Mouse (Mus musculus) embryonic fibroblast, embryonic 13.5 days (primary cell): Measurements from ENCODE around the gene Tuba1b. TPM values are rescaled to one million over a fixed set of nuclear protein-coding genes. Genes with fewer than 3 reads are reported as not detected.

Source experiments
- H3K27ac ChIP-seq: 2 replicates; pipeline ENCODE4 v1.5.1; 2012; ENCODE audit warnings: low read length, control low read depth, inconsistent platforms; ENCODE audit not compliant: insufficient read depth
- H3K4me1 ChIP-seq: 2 replicates; pipeline ENCODE4 v1.6.1; 2011; ENCODE audit warnings: low read length; ENCODE audit not compliant: control insufficient read depth, insufficient read depth
- H3K4me3 ChIP-seq: 2 replicates; pipeline ENCODE4 v1.5.1; 2011; ENCODE audit warnings: mild to moderate bottlenecking, control low read depth, low read length; ENCODE audit not compliant: insufficient read depth
- CTCF ChIP-seq: IDR thresholded peaks from 2 replicates; pipeline ENCODE4 v1.5.1; 2011; ENCODE audit warnings: mild to moderate bottlenecking, control low read depth, low read length, moderate library complexity, borderline replicate concordance; ENCODE audit not compliant: insufficient read depth
- POLR2A ChIP-seq: IDR thresholded peaks from 2 replicates; pipeline ENCODE4 v1.6.1; 2011; ENCODE audit warnings: low read depth, mild to moderate bottlenecking, control low read depth, low read length, moderate library complexity
- polyA plus RNA-seq: library from polyadenylated mRNA; stranded (reverse); fragments of >200 nt; gene quantifications from 2 replicates; pipeline ENCODE4 v1.2.4, GENCODE M21; 2011; ENCODE audit warnings: low read depth; ENCODE audit not compliant: missing spikeins, insufficient read length

The Tuba1b gene
- polyA plus RNA-seq, 1 experiment, result 3,138 TPM

GRCm38 (mm10) chr15:98891907-98892606, 42.3 kb downstream of the Tuba1b start:
- Histone ChIP-seq H3K4me1 (no peaks in the 10 kb centered on the region; the same call in 1 of the 2 replicates), H3K27ac (no peak overlapping the region), H3K4me3 (no peak overlapping the region)
- TF ChIP-seq CTCF, result peak; percentile 45; the same call in 1 of the 2 replicates
- TF ChIP-seq POLR2A, result no peak

- TF ChIP-seq POLR2A (no peak), CTCF (no peak)
- Histone ChIP-seq H3K4me3 (no peak overlapping the region), H3K27ac (no peak overlapping the region), H3K4me1 (no peaks in the 10 kb centered on the region; the same call in 1 of the 2 replicates)
These were observed 43.1 kb downstream of the Tuba1b start for GRCm38 (mm10) chr15:98891198-98891742.

GRCm38 (mm10) chr15:98887526-98887925, 46.8 kb downstream of the Tuba1b start:
- Histone ChIP-seq H3K27ac (no peak overlapping the region), H3K4me1 (no peaks in the 10 kb centered on the region), H3K4me3 (no peak overlapping the region)
- no peak for TF ChIP-seq CTCF
- TF ChIP-seq POLR2A, result no peak

- Histone ChIP-seq H3K4me3 (no peak overlapping the region), H3K4me1 (no peaks in the 10 kb centered on the region), H3K27ac (no peak overlapping the region)
- no peak for TF ChIP-seq POLR2A
- TF ChIP-seq CTCF, result no peak
These were observed 47.5 kb downstream of the Tuba1b start for GRCm38 (mm10) chr15:98886667-98887387.

GRCm38 (mm10) chr15:98884106-98884505, 50.3 kb downstream of the Tuba1b start:
- TF ChIP-seq POLR2A (no peak), CTCF (no peak)
- no peak overlapping the region for H3K4me3 ChIP-seq
- no peak overlapping the region for H3K27ac ChIP-seq
- no peaks in the 10 kb centered on the region for H3K4me1 ChIP-seq

- H3K27ac ChIP-seq, result no peak overlapping the region
- no peak for TF ChIP-seq CTCF
- no peak for TF ChIP-seq POLR2A
- H3K4me1 ChIP-seq, result no peaks in the 10 kb centered on the region
- H3K4me3 ChIP-seq, result no peak overlapping the region
These were observed 50.7 kb downstream of the Tuba1b start for GRCm38 (mm10) chr15:98883661-98884060.

- peak overlapping the region; percentile 14; the same call in 1 of the 2 replicates for H3K4me3 ChIP-seq
- no peak for TF ChIP-seq POLR2A
- no peak for TF ChIP-seq CTCF
- no peaks in the 10 kb centered on the region for H3K4me1 ChIP-seq
- H3K27ac ChIP-seq, result no peak overlapping the region
These were observed 52.7 kb downstream of the Tuba1b start for GRCm38 (mm10) chr15:98881656-98882008.

Other genes with a start within 250 kb of the Tuba1b start
- 2.7 and 3.2 TPM in 2 replicates for gene Ccdc65, start 226.4 kb downstream of the Tuba1b start, polyA plus RNA-seq
- gene Fkbp11, start 206.4 kb downstream of the Tuba1b start, polyA plus RNA-seq, result 48.6 and 57.3 TPM in 2 replicates
- gene Arf3, start 171.4 kb downstream of the Tuba1b start, polyA plus RNA-seq, result 91.3 and 112 TPM in 2 replicates
- 1.9 and 5.8 TPM in 2 replicates for gene Wnt10b, start 156.4 kb downstream of the Tuba1b start, polyA plus RNA-seq
- not detected in 2 replicates for gene Wnt1, start 144.7 kb downstream of the Tuba1b start, polyA plus RNA-seq
- gene Ddn, start 125.1 kb downstream of the Tuba1b start, polyA plus RNA-seq, result not detected in 2 replicates
- 94.2 and 101 TPM in 2 replicates for gene Prkag1, start 103.0 kb downstream of the Tuba1b start, polyA plus RNA-seq
- 28.0 and 31.5 TPM in 2 replicates for gene Kmt2d, start 63.4 kb downstream of the Tuba1b start, polyA plus RNA-seq
- 6.0 and 7.8 TPM in 2 replicates for gene Rhebl1, start 40.0 kb downstream of the Tuba1b start, polyA plus RNA-seq
- 0.14 and 0.27 TPM in 2 replicates for gene Dhh, start 36.0 kb downstream of the Tuba1b start, polyA plus RNA-seq
- 11.3 and 14.7 TPM in 2 replicates for gene Lmbr1l, start 16.3 kb downstream of the Tuba1b start, polyA plus RNA-seq
- gene Gm49450, start 19.0 kb upstream of the Tuba1b start, polyA plus RNA-seq, result 333 and 559 TPM in 2 replicates
- 1,082 and 1,134 TPM in 2 replicates for gene Tuba1a, start 19.1 kb upstream of the Tuba1b start, polyA plus RNA-seq
- 171 and 395 TPM in 2 replicates for gene Tuba1c, start 95.3 kb upstream of the Tuba1b start, polyA plus RNA-seq
- 0.60 TPM in 1 of 2 replicates, not detected in the other for gene Prph, start 120.6 kb upstream of the Tuba1b start, polyA plus RNA-seq
- 12.2 and 19.9 TPM in 2 replicates for gene Troap, start 140.0 kb upstream of the Tuba1b start, polyA plus RNA-seq
- gene C1ql4, start 153.3 kb upstream of the Tuba1b start, polyA plus RNA-seq, result not detected in 2 replicates
- gene Dnajc22, start 158.6 kb upstream of the Tuba1b start, polyA plus RNA-seq, result not detected in 2 replicates
- gene Spats2, start 191.4 kb upstream of the Tuba1b start, polyA plus RNA-seq, result 37.7 and 41.7 TPM in 2 replicates